Mouse (Mus musculus) urinary bladder, postnatal 14 days (tissue): ENCODE data around the gene C330021F23Rik.

Experiments used
- DNase-seq: peaks from one replicate; pipeline ENCODE4 v3.0.0; 2021; ENCODE audit warnings: low spot score

C330021F23Rik gene

GRCm38 (mm10) chr8:3587391-3588257 lies 19.8 kb downstream of the C330021F23Rik start:
- DNase-seq, result peak; percentile 79

DNA sequence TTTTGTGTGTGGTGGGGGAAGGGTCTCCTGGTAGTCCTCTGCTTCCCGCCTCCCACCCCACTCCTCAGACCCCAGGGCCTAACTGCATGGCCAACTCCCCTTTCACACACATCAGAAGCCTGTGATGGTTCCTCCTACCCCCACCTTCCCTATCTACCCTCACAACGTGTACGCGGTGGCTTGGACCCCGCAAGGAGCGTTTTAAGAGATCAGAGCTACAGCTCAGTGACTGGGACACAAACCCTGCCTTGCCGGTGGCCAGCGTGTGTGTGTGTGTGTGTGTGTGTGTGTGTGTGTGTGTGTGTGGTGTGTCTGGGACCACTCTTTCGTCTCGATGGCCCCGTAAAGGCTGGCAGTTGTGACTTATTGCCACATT lies 20.5 kb downstream of the C330021F23Rik start:
- no peak for DNase-seq

DNA sequence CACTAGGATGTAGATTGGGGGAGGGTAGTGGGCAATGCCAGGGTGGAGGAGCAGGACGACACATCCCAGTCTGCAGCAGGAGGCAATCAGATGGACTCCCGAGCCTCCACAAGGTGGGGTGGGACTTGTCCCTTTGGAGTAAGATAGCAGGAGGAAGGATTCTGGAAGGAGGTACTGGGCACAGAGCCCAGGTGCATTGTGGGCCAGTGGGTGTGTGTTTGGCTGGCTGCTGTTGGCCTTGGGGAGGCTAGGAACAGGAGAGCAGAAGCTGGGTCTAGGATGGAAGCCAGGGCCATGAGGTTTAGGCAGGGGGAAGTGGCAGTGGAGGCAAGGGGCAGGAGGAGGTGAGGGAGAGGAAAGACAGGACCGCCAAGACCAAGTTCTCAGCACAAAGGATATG lies 25.7 kb downstream of the C330021F23Rik start:
- no peak for DNase-seq

GRCm38 (mm10) chr8:3594466-3594865 lies 26.7 kb downstream of the C330021F23Rik start:
- no peak for DNase-seq

DNA sequence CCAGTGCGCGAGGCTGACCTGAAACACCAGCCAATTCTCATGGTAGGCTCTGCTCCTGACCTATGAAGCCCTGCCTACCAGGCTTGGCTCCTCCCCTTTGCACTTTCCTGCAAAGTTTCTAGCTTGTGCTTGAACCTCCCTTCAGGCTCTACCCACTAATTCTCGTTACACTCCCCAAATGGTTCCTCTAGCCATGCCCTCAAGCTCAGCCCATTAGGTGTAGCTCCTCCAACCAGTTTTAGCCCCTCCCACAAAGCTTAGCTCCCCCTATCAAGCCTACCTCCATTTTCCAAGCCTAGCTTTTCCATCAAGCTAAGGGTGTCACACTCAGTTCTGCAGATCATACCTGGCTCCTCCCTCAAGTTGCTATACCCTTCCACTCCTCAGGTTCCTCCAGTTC lies 30.3 kb downstream of the C330021F23Rik start:
- DNase-seq, result no peak

DNA sequence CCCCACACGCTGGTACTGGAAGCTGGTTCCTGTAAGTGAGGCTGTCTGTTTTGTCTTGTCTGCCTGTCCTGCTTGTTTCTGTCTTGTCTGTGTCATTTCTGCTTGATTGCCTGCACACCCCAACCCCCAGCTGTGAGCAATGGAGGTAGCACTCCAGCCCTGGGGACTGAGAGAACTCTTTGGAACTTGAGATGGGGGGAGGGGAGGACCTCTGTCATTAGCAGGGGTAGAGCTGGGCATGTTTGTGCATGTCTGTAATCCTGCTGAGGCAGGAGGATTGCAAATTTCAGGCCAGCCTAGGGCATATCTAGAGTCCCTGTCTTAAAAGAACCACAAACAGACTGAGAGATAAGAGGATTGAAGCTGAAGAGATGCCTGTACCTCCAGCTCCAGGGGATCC lies 31.4 kb downstream of the C330021F23Rik start:
- DNase-seq, result no peak

GRCm38 (mm10) chr8:3600401-3600800 lies 32.6 kb downstream of the C330021F23Rik start:
- DNase-seq, result peak; percentile 51

GRCm38 (mm10) chr8:3603439-3603838 lies 35.6 kb downstream of the C330021F23Rik start:
- no peak for DNase-seq

GRCm38 (mm10) chr8:3606593-3606992 lies 38.8 kb downstream of the C330021F23Rik start:
- DNase-seq, result peak; percentile 34

GRCm38 (mm10) chr8:3607822-3608221 lies 40.0 kb downstream of the C330021F23Rik start:
- DNase-seq, result no peak

GRCm38 (mm10) chr8:3609046-3609815 lies 41.4 kb downstream of the C330021F23Rik start:
- peak; percentile 53 for DNase-seq

GRCm38 (mm10) chr8:3609816-3610150 lies 42.0 kb downstream of the C330021F23Rik start:
- peak; percentile 64 for DNase-seq

DNA sequence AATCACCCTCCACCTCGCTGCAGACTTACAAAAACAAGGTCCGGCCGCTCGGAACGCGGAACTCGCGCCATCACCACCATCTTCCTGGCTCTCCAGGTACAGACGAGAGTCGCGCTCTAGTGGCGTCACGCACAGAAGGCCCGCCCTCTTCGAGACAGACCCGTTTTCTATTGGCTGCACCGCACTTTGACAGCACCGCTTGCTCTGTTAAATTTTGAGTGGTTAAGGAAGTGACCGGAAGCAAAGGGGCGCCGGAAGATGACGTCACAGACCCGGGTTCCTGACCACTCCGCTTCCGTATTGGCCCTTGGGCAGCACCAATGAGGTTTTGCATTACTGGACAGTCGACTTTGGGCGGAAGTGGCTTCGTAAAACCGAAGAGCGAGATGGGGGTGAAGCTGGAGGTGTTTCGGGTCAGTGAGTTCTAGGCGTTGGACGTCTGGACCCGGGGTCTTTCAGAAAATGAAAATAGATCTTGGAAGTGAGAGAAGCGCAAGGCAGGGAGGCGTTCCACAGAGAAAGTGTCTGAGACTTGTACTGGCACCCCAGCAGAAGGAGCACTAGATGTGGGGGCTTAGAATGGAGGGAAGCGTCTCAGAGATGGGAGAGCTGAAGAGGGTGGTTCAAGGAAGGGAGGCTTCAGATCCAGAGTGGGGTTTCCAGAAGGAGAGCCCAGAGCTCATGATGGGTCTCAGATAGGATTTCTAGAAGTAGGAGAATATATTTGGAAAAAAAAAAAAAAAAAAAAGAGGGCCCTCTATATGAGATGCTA lies 53.6 kb downstream of the C330021F23Rik start, which contains the start of the genes Xab2 and Pet100:
Gene Xab2 (minus strand): TSS at position 118 of the 772 bp plus-strand sequence.
Gene Pet100 (plus strand): TSS at position 350 of the 772 bp plus-strand sequence.
- peak; percentile 98 for DNase-seq

- DNase-seq, result no peak
These were observed 54.3 kb downstream of the C330021F23Rik start for GRCm38 (mm10) chr8:3622119-3622518.

GRCm38 (mm10) chr8:3625445-3625844 lies 57.7 kb downstream of the C330021F23Rik start, which contains the start of gene Pcp2:
TSS of gene Pcp2 (minus strand) at chr8:3625545.
- DNase-seq, result no peak

DNA sequence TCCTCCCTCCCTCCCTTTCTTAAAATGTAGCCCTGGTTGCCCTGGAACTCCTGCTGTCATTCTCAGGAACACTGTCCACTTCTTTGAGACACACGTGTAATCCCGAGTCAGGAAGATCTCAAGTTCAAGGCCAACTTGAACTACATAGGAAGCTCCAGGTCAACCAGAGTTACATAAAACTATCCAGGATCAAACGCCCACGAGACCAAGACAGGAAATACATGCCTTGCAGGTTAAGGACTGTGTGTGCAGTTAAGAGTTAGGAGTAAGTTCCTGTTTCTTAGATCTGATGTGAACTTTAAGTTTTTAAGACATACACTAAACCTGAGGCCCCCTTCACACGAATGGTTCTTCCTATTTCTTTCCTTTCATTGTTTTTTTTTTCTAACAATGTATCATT lies 59.2 kb downstream of the C330021F23Rik start:
- DNase-seq, result no peak

- peak; percentile 36 for DNase-seq
These were observed 60.2 kb downstream of the C330021F23Rik start for GRCm38 (mm10) chr8:3628014-3628413.

GRCm38 (mm10) chr8:3630647-3631477 lies 63.1 kb downstream of the C330021F23Rik start, which contains the start of gene Stxbp2:
TSS of gene Stxbp2 (plus strand) at chr8:3630955.
- DNase-seq, result peak; percentile 90

- peak; percentile 48 for DNase-seq
These were observed 63.7 kb downstream of the C330021F23Rik start for GRCm38 (mm10) chr8:3631478-3631875.
